Mouse (Mus musculus) erythroblast, embryonic 14.5 days (primary cell): ENCODE data around the gene Smarca2. TPM values are rescaled to one million over a fixed set of nuclear protein-coding genes. Genes with fewer than 3 reads are reported as not detected.

Source experiments
- H3K27me3 ChIP-seq: 2 replicates; pipeline ENCODE4 v1.6.1; 2012; ENCODE audit warnings: inconsistent platforms; ENCODE audit not compliant: control insufficient read depth
- H3K36me3 ChIP-seq: 2 replicates; pipeline ENCODE4 v1.6.1; 2012; ENCODE audit warnings: mild to moderate bottlenecking, inconsistent platforms; ENCODE audit not compliant: control insufficient read depth
- H3K4me1 ChIP-seq: 2 replicates; pipeline ENCODE4 v1.6.1; 2012; ENCODE audit warnings: inconsistent platforms; ENCODE audit not compliant: control insufficient read depth
- H3K4me3 ChIP-seq: replicated peaks from 2 replicates; pipeline ENCODE3; 2012; ENCODE audit warnings: moderate library complexity, mild to moderate bottlenecking, inconsistent platforms
- H3K9me3 ChIP-seq: 2 replicates; pipeline ENCODE4 v1.6.1; 2012; ENCODE audit warnings: low read length, inconsistent platforms, mixed read lengths; ENCODE audit not compliant: control insufficient read depth
- GATA1 ChIP-seq: IDR thresholded peaks from 2 replicates; pipeline ENCODE4 v1.6.1; 2012; ENCODE audit warnings: low read length, inconsistent platforms, mixed read lengths
- TAL1 ChIP-seq: IDR thresholded peaks from 3 replicates; pipeline ENCODE4 v1.6.1; 2012; ENCODE audit warnings: low read length, inconsistent platforms, mixed read lengths
- polyA plus RNA-seq: library from polyadenylated mRNA; stranded (reverse); fragments of >175 nt; gene quantifications from 2 replicates; pipeline ENCODE4 v1.2.3, GENCODE M21; 2012

Gene Smarca2
- polyA plus RNA-seq, 1 experiment, result 0.03 TPM

DNA sequence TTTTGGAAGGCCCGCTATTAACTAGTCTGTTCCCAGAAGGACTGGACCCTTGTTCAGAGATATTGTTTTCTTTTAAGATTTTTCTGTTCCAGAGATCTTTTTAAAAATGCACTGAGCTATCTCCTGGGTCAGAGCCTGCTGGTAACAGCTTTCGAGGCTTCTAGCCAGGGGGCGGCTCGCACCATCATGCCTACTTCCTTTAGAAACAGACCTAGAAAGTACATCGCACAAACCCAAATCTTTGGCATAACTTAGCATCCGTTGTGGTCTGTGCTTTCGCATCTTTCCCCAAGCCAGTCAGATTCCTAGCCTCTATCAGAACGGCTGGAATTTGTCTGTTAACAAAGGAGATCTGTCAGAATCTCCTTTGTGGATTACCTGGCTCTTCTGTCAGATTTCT, 153.3 kb downstream of the Smarca2 start:
- Histone ChIP-seq H3K27me3 (no peaks in the 10 kb centered on the region), H3K4me1 (no peaks in the 10 kb centered on the region), H3K4me3 (no peak overlapping the region), H3K9me3 (no peaks in the 10 kb centered on the region), H3K36me3 (no peaks in the 10 kb centered on the region)
- TF ChIP-seq GATA1 (no peak), TAL1 (no peak)

GRCm38 (mm10) chr19:26758620-26759019, 153.8 kb downstream of the Smarca2 start:
- no peak for TF ChIP-seq TAL1
- no peak for TF ChIP-seq GATA1
- Histone ChIP-seq H3K9me3 (no peaks in the 10 kb centered on the region), H3K36me3 (no peaks in the 10 kb centered on the region), H3K4me1 (no peaks in the 10 kb centered on the region), H3K4me3 (no peak overlapping the region), H3K27me3 (no peaks in the 10 kb centered on the region)

DNA sequence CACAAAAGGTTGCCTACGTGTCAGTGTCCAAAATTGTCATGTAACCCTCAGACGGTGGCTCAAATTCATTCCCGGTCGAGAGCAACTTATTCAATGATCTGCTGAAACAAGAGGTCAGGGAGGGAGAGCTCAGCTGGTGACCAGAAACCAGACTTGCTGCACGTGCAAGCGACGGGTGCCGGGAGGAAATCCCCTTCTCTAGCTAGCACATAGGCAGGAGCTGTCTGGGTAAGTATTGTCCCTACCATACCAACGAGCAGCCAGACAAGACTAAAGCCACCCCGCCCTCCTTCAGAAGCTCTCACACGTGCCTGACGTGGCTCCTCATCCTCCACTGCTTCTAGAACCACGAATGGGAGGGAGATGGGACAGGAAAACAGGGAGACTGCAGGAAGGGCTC, 154.4 kb downstream of the Smarca2 start:
- no peaks in the 10 kb centered on the region for H3K9me3 ChIP-seq
- TF ChIP-seq GATA1, result no peak
- TF ChIP-seq TAL1, result no peak
- H3K36me3 ChIP-seq, result no peaks in the 10 kb centered on the region
- no peak overlapping the region for H3K4me3 ChIP-seq
- H3K27me3 ChIP-seq, result no peaks in the 10 kb centered on the region
- no peaks in the 10 kb centered on the region for H3K4me1 ChIP-seq

DNA sequence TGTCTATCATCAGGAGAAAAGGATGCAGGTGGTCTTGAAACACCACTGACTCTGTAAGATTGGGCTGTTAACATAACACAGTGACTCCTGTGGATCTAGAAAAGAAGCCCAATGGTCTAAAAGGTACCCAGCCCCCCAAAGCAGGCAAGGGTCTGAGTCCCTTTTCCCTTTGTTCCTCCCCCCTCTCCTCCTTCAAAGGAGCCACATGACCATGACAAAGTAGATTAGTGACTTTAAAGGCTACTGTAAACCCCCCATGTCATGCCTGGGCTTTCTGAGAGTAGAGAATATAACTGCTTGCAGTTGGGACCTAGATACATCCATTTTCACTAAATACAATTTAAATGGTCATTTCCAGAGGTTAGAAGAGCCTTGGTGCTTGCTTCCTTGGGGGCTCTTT, 156.4 kb downstream of the Smarca2 start:
- no peaks in the 10 kb centered on the region for H3K4me1 ChIP-seq
- no peak overlapping the region for H3K4me3 ChIP-seq
- no peaks in the 10 kb centered on the region for H3K9me3 ChIP-seq
- no peak for TF ChIP-seq GATA1
- H3K36me3 ChIP-seq, result no peaks in the 10 kb centered on the region
- no peaks in the 10 kb centered on the region for H3K27me3 ChIP-seq

DNA sequence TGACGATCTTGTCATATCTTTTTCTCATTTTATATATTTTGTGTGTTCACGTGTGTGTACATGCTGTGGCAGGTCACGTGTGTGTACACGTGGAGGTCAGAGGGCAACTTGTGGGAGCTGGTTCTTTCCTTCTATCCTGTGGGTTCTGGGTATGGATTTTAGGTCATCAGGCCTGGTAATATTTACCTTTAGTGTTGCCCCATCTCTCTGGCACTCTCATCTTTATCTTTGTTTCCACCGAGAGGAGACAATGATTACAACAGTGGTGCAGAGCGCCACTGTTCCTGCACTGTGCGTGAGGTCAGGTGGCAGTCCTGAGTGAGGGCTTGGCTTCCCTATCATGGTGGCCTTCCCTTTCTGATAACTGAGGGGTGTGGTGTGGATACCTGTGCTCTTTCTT, 160.6 kb downstream of the Smarca2 start:
- Histone ChIP-seq H3K27me3 (no peaks in the 10 kb centered on the region), H3K4me3 (no peak overlapping the region), H3K36me3 (no peaks in the 10 kb centered on the region), H3K9me3 (no peaks in the 10 kb centered on the region), H3K4me1 (no peaks in the 10 kb centered on the region)
- TF ChIP-seq GATA1 (no peak), TAL1 (no peak)

DNA sequence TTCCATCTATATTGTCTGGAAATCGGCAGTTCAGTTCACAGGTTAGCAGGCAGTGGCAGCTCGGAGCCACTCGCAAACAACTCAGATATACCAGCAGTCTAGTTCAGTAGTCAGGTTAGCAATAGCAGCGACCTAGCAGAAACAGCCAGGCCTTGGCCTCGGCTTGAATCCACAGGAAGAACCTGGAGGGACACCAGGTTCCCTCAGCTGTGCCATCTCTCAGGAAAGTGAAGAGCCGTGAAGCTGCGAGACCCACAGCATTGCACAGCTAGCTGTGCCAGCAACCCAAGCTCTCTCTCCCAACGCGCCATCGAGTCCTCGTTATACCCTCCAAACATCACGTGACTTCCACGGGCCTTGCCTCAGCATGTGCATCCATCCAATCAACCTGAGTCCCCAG, 162.6 kb downstream of the Smarca2 start:
- H3K36me3 ChIP-seq, result no peaks in the 10 kb centered on the region
- no peaks in the 10 kb centered on the region for H3K9me3 ChIP-seq
- H3K4me3 ChIP-seq, result no peak overlapping the region
- H3K4me1 ChIP-seq, result no peaks in the 10 kb centered on the region
- no peak for TF ChIP-seq TAL1
- no peak for TF ChIP-seq GATA1
- H3K27me3 ChIP-seq, result no peaks in the 10 kb centered on the region

- no peak for TF ChIP-seq GATA1
- TF ChIP-seq TAL1, result no peak
- Histone ChIP-seq H3K9me3 (no peaks in the 10 kb centered on the region), H3K4me3 (no peak overlapping the region), H3K27me3 (no peaks in the 10 kb centered on the region), H3K4me1 (no peaks in the 10 kb centered on the region), H3K36me3 (no peaks in the 10 kb centered on the region)
Measured at GRCm38 (mm10) chr19:26767941-26768340, 163.1 kb downstream of the Smarca2 start.

GRCm38 (mm10) chr19:26768846-26769245, 164.0 kb downstream of the Smarca2 start:
- Histone ChIP-seq H3K4me3 (no peak overlapping the region), H3K27me3 (no peaks in the 10 kb centered on the region), H3K4me1 (no peaks in the 10 kb centered on the region), H3K9me3 (no peaks in the 10 kb centered on the region), H3K36me3 (no peaks in the 10 kb centered on the region)
- TF ChIP-seq TAL1, result no peak
- no peak for TF ChIP-seq GATA1

DNA sequence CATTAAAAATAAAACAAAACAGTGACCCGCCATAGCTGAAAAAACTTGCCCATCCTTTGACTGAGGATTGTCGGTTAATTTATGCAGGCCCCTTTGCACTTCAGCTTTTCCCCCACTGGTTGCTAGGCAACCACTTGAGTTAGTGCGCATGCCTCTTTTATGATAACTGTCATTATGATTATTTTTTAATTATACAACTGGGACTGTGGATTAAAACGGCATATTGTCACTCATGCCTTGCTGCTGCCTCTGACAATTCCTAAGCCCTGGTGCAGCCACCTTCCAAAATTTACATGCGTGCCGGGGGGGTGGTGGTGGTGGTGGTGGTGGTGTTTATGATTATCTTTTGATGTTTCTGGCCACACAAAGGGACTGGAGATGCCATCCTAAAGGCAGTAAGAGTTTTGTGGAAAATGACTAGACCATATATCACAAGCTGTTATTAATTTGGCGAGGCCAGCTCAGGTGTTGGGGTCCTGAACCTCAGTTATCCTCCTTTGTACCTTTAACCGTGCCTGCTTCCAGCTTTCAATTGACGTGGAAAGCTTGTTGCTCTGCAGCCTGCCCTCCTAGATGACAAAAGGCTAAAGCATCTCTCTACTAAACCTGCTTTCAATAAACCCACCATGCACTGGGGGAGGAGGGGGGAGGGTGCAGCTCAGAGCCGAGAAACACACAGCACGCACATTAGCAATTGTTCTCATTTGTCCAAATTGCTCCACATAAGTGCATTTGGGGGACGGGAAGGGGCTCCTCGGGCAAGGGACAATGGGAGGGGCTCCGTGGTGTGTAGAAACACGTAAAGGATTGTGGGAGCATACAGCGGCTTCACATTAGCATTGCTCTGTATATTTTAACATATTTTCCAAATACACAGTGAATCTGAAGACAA, 165.0 kb downstream of the Smarca2 start:
- H3K4me1 ChIP-seq, result no peaks in the 10 kb centered on the region
- no peaks in the 10 kb centered on the region for H3K9me3 ChIP-seq
- no peak overlapping the region for H3K4me3 ChIP-seq
- TF ChIP-seq GATA1 (no peak), TAL1 (no peak)
- H3K36me3 ChIP-seq, result no peaks in the 10 kb centered on the region; the same call in 1 of the 2 replicates
- no peaks in the 10 kb centered on the region for H3K27me3 ChIP-seq

- Histone ChIP-seq H3K36me3 (no peaks in the 10 kb centered on the region; the same call in 1 of the 2 replicates), H3K4me1 (no peaks in the 10 kb centered on the region), H3K27me3 (no peaks in the 10 kb centered on the region), H3K9me3 (no peaks in the 10 kb centered on the region), H3K4me3 (no peak overlapping the region)
- TF ChIP-seq TAL1 (no peak), GATA1 (no peak)
Measured at GRCm38 (mm10) chr19:26770592-26770991, 165.7 kb downstream of the Smarca2 start.
